25 mouse cellular contexts compared by ENCODE assay signal in genomic region chr7:29381466-29382040, GRCm38 (mm10).
DNase-seq lines count a peak whose midpoint lies in the region; ATAC-seq and TF ChIP-seq lines count a peak whose summit lies in the region.
"Had no signal": no experiment of that assay in that cellular context is flagged by ENCODE, and none has a peak within 500 bp of the region (broad histone marks: within the 10 kb centered on the region; RNA-seq: fewer than 3 reads in every experiment).

No protein-coding gene starts in this region.

- H3K9me3 ChIP-seq in megakaryocyte, embryonic 14.5 days: no peaks in the 10 kb centered on the region
- H3K9me3 ChIP-seq: forebrain, embryonic 13.5 days; limb, embryonic 13.5 days; lung, embryonic 15.5 days; neural tube, embryonic 15.5 days had no signal

- no peak for TF ChIP-seq POLR2A in cerebellum, adult 2 months (IDR thresholded peaks at IDR 0.05; ENCODE audit: borderline replicate concordance, insufficient read depth, low read length)

- 78% methylated on average over 7 of the region's 7 CpGs for WGBS in cerebellum, adult 2 months

- no peak for ATAC-seq in megakaryocyte, adult 5-6 weeks (ENCODE audit: poor library complexity, severe bottlenecking)
- ATAC-seq: forebrain, embryonic 13.5 days; intestine, embryonic 16.5 days had no signal

- no peaks in the 10 kb centered on the region for H3K27me3 ChIP-seq in cerebellum, adult 2 months (ENCODE audit: control insufficient read depth, insufficient read depth, low read length)
- no peaks in the 10 kb centered on the region for H3K27me3 ChIP-seq in megakaryocyte, embryonic 14.5 days (replicated peaks)
- H3K27me3 ChIP-seq: forebrain, embryonic 13.5 days; limb, embryonic 13.5 days; lung, embryonic 15.5 days; neural tube, embryonic 15.5 days had no signal

- peaks cover 72% of the 10 kb centered on the region for H3K36me3 ChIP-seq in megakaryocyte, embryonic 14.5 days (replicated peaks; ENCODE audit: low read length)

- peak overlapping the region; percentile 24; the same call in 1 of the 2 replicates for H3K27ac ChIP-seq in cerebellum, adult 2 months (ENCODE audit: insufficient read depth, low read length)
- H3K27ac ChIP-seq: forebrain, embryonic 13.5 days; kidney, postnatal 0 days; left cerebral cortex, adult 2 months; limb, embryonic 13.5 days; lung, embryonic 15.5 days; neural tube, embryonic 15.5 days had no signal

- no peak for TF ChIP-seq CTCF in cerebellum, adult 2 months (IDR thresholded peaks at IDR 0.05; ENCODE audit: borderline replicate concordance, insufficient read depth, low read depth, low read length)

- no peak overlapping the region for H3K4me3 ChIP-seq in cerebellum, adult 2 months (replicated peaks; ENCODE audit: insufficient read depth, low read depth, low read length)
- H3K4me3 ChIP-seq in megakaryocyte, embryonic 14.5 days (replicated peaks): peak overlapping the region; percentile 4
- H3K4me3 ChIP-seq: forebrain, embryonic 13.5 days; left cerebral cortex, adult 2 months; limb, embryonic 13.5 days; lung, embryonic 15.5 days; neural tube, embryonic 15.5 days had no signal

- peaks cover 7% of the 10 kb centered on the region for H3K4me1 ChIP-seq in cerebellum, adult 2 months (ENCODE audit: control insufficient read depth, insufficient read depth, low read length)
- H3K4me1 ChIP-seq in megakaryocyte, embryonic 14.5 days: no peaks in the 10 kb centered on the region
- H3K4me1 ChIP-seq: forebrain, embryonic 13.5 days had no signal

- no peak for DNase-seq in cerebellum, adult 2 months
- no peak for DNase-seq in cerebellum, postnatal 10 days
- peak; percentile 54 for DNase-seq in adrenal gland, postnatal 25 days
- no peak for DNase-seq in right cerebral cortex, postnatal 10 days (ENCODE audit: low spot score in 2 of 2)
- no peak for DNase-seq in urinary bladder, adult 2 months (ENCODE audit: low spot score)
- DNase-seq: cerebellum, adult 18-20 months; cerebellum, postnatal 25 days; gastrocnemius, postnatal 10 days; heart, postnatal 14 days; kidney, adult 8-10 months; kidney, postnatal 4 days; midbrain, embryonic 14.5 days; retina, postnatal 1 day; right cerebral cortex, postnatal 25 days; spleen, adult 18-20 months; thymus, postnatal 25 days had no signal
